Mouse (Mus musculus) heart, embryonic 14.5 days (tissue): Measurements from ENCODE around the gene Enox1. TPM values are rescaled to one million over a fixed set of nuclear protein-coding genes. Genes with fewer than 3 reads are reported as not detected.

ENCODE experiments used
- ATAC-seq: fragments of 200-750 bp; cut with Nextera tagmentation; 2 replicates; pipeline ENCODE4 v1.8.0; 2017; ENCODE audit warnings: low read depth, moderate TSS enrichment; ENCODE audit not compliant: insufficient number of reproducible peaks, insufficient read depth, low FRiP score
- H3K27ac ChIP-seq, 2 experiments: fragments of 200-500 bp in 1 of 2; fragments of 300-500 bp in 1 of 2; sonication (generic) in 1 of 2; replicated peaks in 1 of 2; 2 replicates each; pipeline ENCODE4 v1.5.1; 2012 to 2014; ENCODE audit warnings: low read depth in 2 of 2, low read length in 2 of 2, control low read depth in 1 of 2, mild to moderate bottlenecking in 1 of 2, mixed read lengths in 1 of 2; ENCODE audit not compliant: control insufficient read depth in 1 of 2, insufficient read depth in 1 of 2
- H3K27me3 ChIP-seq: fragments of 300-500 bp; sonication (generic); 2 replicates; pipeline ENCODE4 v1.6.1; 2014; ENCODE audit warnings: mild to moderate bottlenecking, low read length, control low read depth; ENCODE audit not compliant: control insufficient read depth, insufficient read depth
- H3K36me3 ChIP-seq: fragments of 300-500 bp; sonication (generic); 2 replicates; pipeline ENCODE4 v1.6.1; 2014; ENCODE audit warnings: mild to moderate bottlenecking, control low read depth, low read length, mixed read lengths; ENCODE audit not compliant: control insufficient read depth, insufficient read depth
- H3K4me1 ChIP-seq, 2 experiments: fragments of 200-500 bp in 1 of 2; fragments of 300-500 bp in 1 of 2; sonication (generic) in 1 of 2; 2 replicates each; pipeline ENCODE4 v1.6.1; 2012 to 2014; ENCODE audit warnings: low read length in 2 of 2, control low read depth in 1 of 2, mixed read lengths in 1 of 2; ENCODE audit not compliant: control insufficient read depth in 2 of 2, insufficient read depth in 2 of 2
- H3K4me2 ChIP-seq: fragments of 300-500 bp; sonication (generic); 2 replicates; pipeline ENCODE4 v1.6.1; 2014; ENCODE audit warnings: mild to moderate bottlenecking, low read length
- H3K4me3 ChIP-seq, 2 experiments: fragments of 200-500 bp in 1 of 2; fragments of 300-500 bp in 1 of 2; sonication (generic) in 1 of 2; 2 replicates each; pipeline ENCODE4 v1.5.1; 2012 to 2014; ENCODE audit warnings: low read length in 2 of 2, mild to moderate bottlenecking in 2 of 2, control low read depth in 1 of 2, low read depth in 1 of 2, moderate library complexity in 1 of 2; ENCODE audit not compliant: control insufficient read depth in 1 of 2, insufficient read depth in 1 of 2
- H3K9ac ChIP-seq: fragments of 300-500 bp; sonication (generic); 2 replicates; pipeline ENCODE4 v1.6.1; 2014; ENCODE audit warnings: mild to moderate bottlenecking, low read length
- H3K9me3 ChIP-seq: fragments of 300-500 bp; sonication (generic); 2 replicates; pipeline ENCODE4 v1.6.1; 2016; ENCODE audit warnings: low read length, control low read depth; ENCODE audit not compliant: control insufficient read depth
- WGBS: fragments of 180-500 bp; shearing (Covaris S2); extraction: QIAGEN DNeasy Blood & Tissue Kit; methylation state at CpG from one replicate; pipeline ENCODE4 v1.1.7; 2014; 5-methylcytosine and 5-hydroxymethylcytosine counted together
- polyA plus RNA-seq: library from polyadenylated mRNA; unstranded; fragments of >200 nt; fragmentation: Nextera tagmentation; extraction: Ambion mirVana; gene quantifications from 2 replicates; pipeline ENCODE4 v1.2.1, GENCODE M21; 2014

The Enox1 gene
- polyA plus RNA-seq, 1 experiment from 2014 or later: 2.2 TPM

- WGBS: 74% methylated on average over 3 of the region's 3 CpGs
- no peak overlapping the region for H3K4me3 ChIP-seq
- no peak overlapping the region for H3K27ac ChIP-seq
- ATAC-seq: no peak
- no peaks in the 10 kb centered on the region for H3K27me3 ChIP-seq
- no peaks in the 10 kb centered on the region for H3K9me3 ChIP-seq
- no peak overlapping the region for H3K9ac ChIP-seq
- no peaks in the 10 kb centered on the region for H3K36me3 ChIP-seq
- no peak overlapping the region for H3K4me2 ChIP-seq
- no peaks in the 10 kb centered on the region for H3K4me1 ChIP-seq
These were observed 39.7 kb downstream of the Enox1 start for GRCm38 (mm10) chr14:77196246-77196645.

- Histone ChIP-seq H3K27me3 (no peaks in the 10 kb centered on the region), H3K9ac (no peak overlapping the region), H3K36me3 (no peaks in the 10 kb centered on the region), H3K9me3 (no peaks in the 10 kb centered on the region), H3K4me1 (no peaks in the 10 kb centered on the region), H3K27ac (no peak overlapping the region), H3K4me2 (no peak overlapping the region), H3K4me3 (no peak overlapping the region)
- 85% methylated on average over 2 of the region's 2 CpGs for WGBS
- ATAC-seq: no peak
These were observed 40.9 kb downstream of the Enox1 start for GRCm38 (mm10) chr14:77197414-77197915.

GRCm38 (mm10) chr14:77210889-77211288 is 54.3 kb downstream of the Enox1 start:
- no peak overlapping the region for H3K4me3 ChIP-seq
- H3K36me3 ChIP-seq: no peaks in the 10 kb centered on the region
- ATAC-seq: no peak
- H3K9ac ChIP-seq: no peak overlapping the region
- no peak overlapping the region for H3K27ac ChIP-seq
- H3K4me1 ChIP-seq: no peaks in the 10 kb centered on the region
- 82% methylated on average over 8 of the region's 8 CpGs for WGBS
- no peaks in the 10 kb centered on the region for H3K9me3 ChIP-seq
- H3K4me2 ChIP-seq: no peak overlapping the region
- no peaks in the 10 kb centered on the region for H3K27me3 ChIP-seq

GRCm38 (mm10) chr14:77213210-77213609 is 56.6 kb downstream of the Enox1 start:
- Histone ChIP-seq H3K9ac (no peak overlapping the region), H3K27me3 (no peaks in the 10 kb centered on the region), H3K36me3 (no peaks in the 10 kb centered on the region), H3K9me3 (no peaks in the 10 kb centered on the region), H3K27ac (no peak overlapping the region), H3K4me2 (no peak overlapping the region), H3K4me1 (no peaks in the 10 kb centered on the region), H3K4me3 (no peak overlapping the region)
- no peak for ATAC-seq
- WGBS: 67% methylated on average over 7 of the region's 7 CpGs

- WGBS: 74% methylated on average over 6 of the region's 6 CpGs
- H3K36me3 ChIP-seq: no peaks in the 10 kb centered on the region
These were observed 58.3 kb downstream of the Enox1 start for GRCm38 (mm10) chr14:77214848-77215247.

GRCm38 (mm10) chr14:77225346-77225745 is 68.8 kb downstream of the Enox1 start:
- H3K27ac ChIP-seq: no peak overlapping the region
- ATAC-seq: no peak
- H3K27me3 ChIP-seq: no peaks in the 10 kb centered on the region
- H3K4me1 ChIP-seq: no peaks in the 10 kb centered on the region
- H3K4me3 ChIP-seq: no peak overlapping the region
- WGBS: 81% methylated on average over 10 of the region's 10 CpGs
- no peak overlapping the region for H3K4me2 ChIP-seq
- H3K36me3 ChIP-seq: no peaks in the 10 kb centered on the region
- no peaks in the 10 kb centered on the region for H3K9me3 ChIP-seq
- H3K9ac ChIP-seq: no peak overlapping the region

More at GRCm38 (mm10) chr14:77214848-77215247, 58.3 kb downstream of the Enox1 start:
- H3K4me1 ChIP-seq: no peaks in the 10 kb centered on the region
- H3K9ac ChIP-seq: no peak overlapping the region
- H3K4me2 ChIP-seq: no peak overlapping the region
- ATAC-seq: no peak
- H3K27ac ChIP-seq: no peak overlapping the region
- H3K9me3 ChIP-seq: no peaks in the 10 kb centered on the region
- H3K27me3 ChIP-seq: no peaks in the 10 kb centered on the region
- no peak overlapping the region for H3K4me3 ChIP-seq

GRCm38 (mm10) chr14:77238811-77239210 is 82.2 kb downstream of the Enox1 start:
- Histone ChIP-seq H3K4me3 (no peak overlapping the region), H3K9me3 (no peaks in the 10 kb centered on the region), H3K4me1 (no peaks in the 10 kb centered on the region), H3K27ac (no peak overlapping the region), H3K27me3 (no peaks in the 10 kb centered on the region), H3K9ac (no peak overlapping the region), H3K36me3 (no peaks in the 10 kb centered on the region), H3K4me2 (no peak overlapping the region)
- ATAC-seq: no peak
- WGBS: 48% methylated on average over 2 of the region's 2 CpGs

- Histone ChIP-seq H3K4me1 (no peaks in the 10 kb centered on the region), H3K9me3 (no peaks in the 10 kb centered on the region), H3K27ac (no peak overlapping the region), H3K36me3 (no peaks in the 10 kb centered on the region), H3K4me2 (no peak overlapping the region), H3K4me3 (no peak overlapping the region), H3K27me3 (no peaks in the 10 kb centered on the region), H3K9ac (no peak overlapping the region)
- WGBS: 49% methylated on average over 4 of the region's 4 CpGs
- no peak for ATAC-seq
These were observed 82.8 kb downstream of the Enox1 start for GRCm38 (mm10) chr14:77239360-77239759.
